Mouse (Mus musculus): ENCODE measurements at regions not wholly inside any gene's neighbourhood (a gene's known extent, or its start where the extent isn't known, plus 50 kb on each side); places are given as distances from the start of the nearest gene placed in this dataset.

DNA sequence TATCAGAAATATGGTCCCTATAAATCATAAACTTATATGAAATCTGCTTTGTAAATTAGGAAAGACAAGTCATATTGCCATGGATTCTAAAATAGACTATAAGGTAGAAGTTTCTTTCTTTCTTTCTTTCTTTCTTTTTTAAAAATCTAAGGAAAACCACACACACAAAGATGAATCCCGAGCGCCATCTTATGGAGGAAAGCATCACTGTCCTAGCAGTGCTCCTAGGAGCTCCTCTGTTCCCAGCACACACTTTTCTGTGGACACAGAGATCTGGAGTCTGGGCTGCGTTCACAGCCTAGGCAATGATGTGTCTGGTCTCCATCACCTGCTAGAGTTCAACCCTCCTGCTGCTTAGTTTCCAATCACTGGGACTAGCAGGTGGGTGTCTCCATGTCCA is 65.2 kb upstream of the Slc22a22 start:
- WGBS, result 45% methylated on average over 3 of the region's 3 CpGs
- no peak overlapping the region for H3K9ac ChIP-seq (replicated peaks)
- H3K4me3 ChIP-seq (replicated peaks), result no peak overlapping the region
- H3K27ac ChIP-seq (replicated peaks), result no peak overlapping the region
- no peaks in the 10 kb centered on the region for H3K27me3 ChIP-seq (replicated peaks)
- no peaks in the 10 kb centered on the region for H3K4me1 ChIP-seq
- H3K4me2 ChIP-seq, result no peak overlapping the region
- ATAC-seq (ENCODE audit: low FRiP score), result no peak
- no peaks in the 10 kb centered on the region for H3K9me3 ChIP-seq (replicated peaks)
- no peaks in the 10 kb centered on the region for H3K36me3 ChIP-seq

DNA sequence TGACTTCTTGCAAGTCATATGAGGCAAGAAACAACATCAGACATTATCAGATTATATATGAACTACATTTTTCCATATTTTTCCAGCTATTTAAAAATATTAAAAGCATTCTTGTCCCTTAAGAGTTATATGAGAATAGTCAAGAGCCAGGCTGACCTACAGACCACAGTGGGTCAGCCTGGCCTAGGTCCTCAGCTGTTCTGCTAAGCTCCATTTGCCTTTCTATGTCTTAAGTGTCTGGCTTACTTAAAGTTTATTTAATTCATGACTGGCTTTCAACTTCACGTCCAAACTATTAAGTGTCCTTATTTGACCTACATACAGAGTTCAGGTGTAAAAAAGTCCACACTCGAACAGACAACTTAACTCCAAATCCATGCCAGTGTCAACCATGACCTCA is 58.1 kb upstream of the Slc22a22 start:
- no peaks in the 10 kb centered on the region for H3K4me1 ChIP-seq
- 84% methylated on average over 2 of the region's 2 CpGs for WGBS
- H3K27ac ChIP-seq (replicated peaks), result no peak overlapping the region
- H3K27me3 ChIP-seq (replicated peaks), result no peaks in the 10 kb centered on the region
- ATAC-seq (ENCODE audit: low FRiP score), result no peak
- H3K36me3 ChIP-seq, result no peaks in the 10 kb centered on the region
- no peak overlapping the region for H3K4me2 ChIP-seq
- no peaks in the 10 kb centered on the region for H3K9me3 ChIP-seq (replicated peaks)
- H3K4me3 ChIP-seq (replicated peaks), result no peak overlapping the region
- H3K9ac ChIP-seq (replicated peaks), result no peak overlapping the region

All from neural tube, embryonic 15.5 days (tissue).